Mouse (Mus musculus) G1E (cell line): ENCODE measurements around the gene Oxsm.

ENCODE experiments used
- CTCF ChIP-seq: IDR thresholded peaks from 2 replicates; pipeline ENCODE4 v1.5.1; 2012; ENCODE audit warnings: low read depth, low read length, inconsistent platforms, mixed read lengths
- GATA1 ChIP-seq: IDR thresholded peaks from 2 replicates; pipeline ENCODE4 v1.6.1; 2012; ENCODE audit warnings: borderline replicate concordance, low read length, inconsistent platforms, mixed read lengths
- GATA2 ChIP-seq: IDR thresholded peaks from 2 replicates; pipeline ENCODE4 v1.6.1; 2012; ENCODE audit warnings: low read depth, low read length, inconsistent platforms, borderline replicate concordance
- TAL1 ChIP-seq: conservative IDR thresholded peaks from 2 replicates; pipeline ENCODE4 v1.6.1; 2012; ENCODE audit warnings: low read depth, low read length, inconsistent platforms, mixed read lengths

DNA sequence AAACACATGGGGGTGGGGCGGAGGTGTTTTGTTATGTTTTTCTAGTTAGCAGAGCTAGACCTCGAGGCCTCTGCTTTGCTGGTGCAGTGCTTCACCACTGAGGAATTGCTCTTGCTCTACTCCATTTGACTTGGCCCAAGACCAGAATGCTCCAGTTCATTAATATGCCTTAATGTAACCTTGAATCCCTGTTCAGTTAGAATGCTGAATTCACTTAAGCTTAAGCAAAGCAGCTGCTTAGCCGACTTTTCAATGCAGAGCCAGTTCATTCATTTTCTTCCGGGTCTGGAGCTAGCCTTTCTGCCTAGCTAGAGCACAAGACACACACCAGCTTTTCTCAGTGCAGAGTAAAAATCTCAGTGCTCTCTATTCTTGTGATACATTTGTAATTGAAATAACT lies 29.6 kb upstream of the Oxsm start:
- TF ChIP-seq CTCF (no peak), GATA1 (no peak), GATA2 (no peak), TAL1 (no peak)
